Mouse (Mus musculus) testis, adult 2 months (tissue): Measurements from ENCODE around the gene Atxn1.

Source experiments
- CTCF ChIP-seq: fragments of 200-500 bp; IDR thresholded peaks from 2 replicates; pipeline ENCODE4 v1.5.1; 2012; ENCODE audit warnings: low read depth, mild to moderate bottlenecking, inconsistent platforms, low read length, moderate library complexity; ENCODE audit not compliant: control insufficient read depth, insufficient read depth, insufficient replicate concordance
- POLR2A ChIP-seq: fragments of 200-500 bp; IDR thresholded peaks from 2 replicates; pipeline ENCODE4 v1.6.1; 2012; ENCODE audit warnings: low read depth, mild to moderate bottlenecking, inconsistent platforms, low read length, moderate library complexity; ENCODE audit not compliant: control insufficient read depth

GRCm38 (mm10) chr13:45721621-45722020 lies 243.2 kb downstream of the Atxn1 start:
- TF ChIP-seq CTCF = no peak
- TF ChIP-seq POLR2A = no peak
